Mouse (Mus musculus) olfactory bulb, adult 2 months (tissue): ENCODE data around the gene Zdhhc14.

Source experiments
- CTCF ChIP-seq: fragments of 200-500 bp; IDR thresholded peaks from 2 replicates; pipeline ENCODE4 v1.5.1; 2012; ENCODE audit warnings: low read depth, mild to moderate bottlenecking, low read length, moderate library complexity; ENCODE audit not compliant: insufficient read depth
- POLR2A ChIP-seq: fragments of 200-500 bp; IDR thresholded peaks from 2 replicates; pipeline ENCODE4 v1.6.1; 2012; ENCODE audit warnings: mild to moderate bottlenecking, low read depth, low read length, moderate library complexity; ENCODE audit not compliant: insufficient read depth

- TF ChIP-seq CTCF (no peak), POLR2A (no peak)
Observed at GRCm38 (mm10) chr17:5660317-5661080, 168.1 kb downstream of the Zdhhc14 start.
